Mouse (Mus musculus) lung, postnatal 0 days (tissue): ENCODE results near the gene Snrpd2. TPM values are rescaled to one million over a fixed set of nuclear protein-coding genes. Genes with fewer than 3 reads are reported as not detected.

Experiments
- ATAC-seq: fragments of 200-750 bp; cut with Nextera tagmentation; 2 replicates; pipeline ENCODE4 v1.8.0; 2017; ENCODE audit warnings: moderate library complexity
- DNase-seq: peaks from one replicate; pipeline ENCODE4 v3.0.0-alpha.2; 2016; ENCODE audit warnings: low spot score
- H3K27ac ChIP-seq: fragments of 300-500 bp; sonication (generic); 2 replicates; pipeline ENCODE4 v1.5.1; 2014; ENCODE audit warnings: antibody characterized with exemption, mild to moderate bottlenecking, low read length, mixed read lengths
- H3K27me3 ChIP-seq: fragments of 300-500 bp; sonication (generic); replicated peaks from 2 replicates; pipeline ENCODE4 v1.6.1; 2014; ENCODE audit warnings: low read length, mixed read lengths; ENCODE audit not compliant: insufficient read depth
- H3K36me3 ChIP-seq: fragments of 300-500 bp; sonication (generic); 2 replicates; pipeline ENCODE4 v1.6.1; 2014; ENCODE audit warnings: low read length, mixed read lengths; ENCODE audit not compliant: insufficient read depth
- H3K4me1 ChIP-seq: fragments of 300-500 bp; sonication (generic); 2 replicates; pipeline ENCODE4 v1.6.1; 2014; ENCODE audit warnings: antibody characterized with exemption, low read depth, low read length, mixed read lengths; ENCODE audit not compliant: insufficient read depth
- H3K4me2 ChIP-seq: fragments of 300-500 bp; sonication (generic); replicated peaks from 2 replicates; pipeline ENCODE4 v1.6.1; 2014; ENCODE audit warnings: low read depth, mild to moderate bottlenecking, low read length, moderate library complexity, mixed read lengths
- H3K4me3 ChIP-seq: fragments of 300-500 bp; sonication (generic); 2 replicates; pipeline ENCODE4 v1.5.1; 2014; ENCODE audit warnings: low read depth, low read length
- H3K9ac ChIP-seq: fragments of 300-500 bp; sonication (generic); replicated peaks from 2 replicates; pipeline ENCODE4 v1.6.1; 2014; ENCODE audit warnings: low read depth, mild to moderate bottlenecking
- H3K9me3 ChIP-seq: fragments of 300-500 bp; sonication (generic); 2 replicates; pipeline ENCODE4 v1.6.1; 2016; ENCODE audit warnings: low read length, mixed read lengths
- CTCF ChIP-seq: IDR thresholded peaks from 2 replicates; pipeline ENCODE4 v1.5.1; 2016; ENCODE audit warnings: antibody characterized with exemption, mild to moderate bottlenecking
- EP300 ChIP-seq: IDR thresholded peaks from 2 replicates; pipeline ENCODE4 v1.6.1; 2016; ENCODE audit warnings: antibody characterized with exemption, mild to moderate bottlenecking, control low read depth
- WGBS: fragments of 180-500 bp; shearing (Covaris S2); extraction: QIAGEN DNeasy Blood & Tissue Kit; methylation state at CpG from one replicate; pipeline ENCODE4 v1.1.7; 2014; 5-methylcytosine and 5-hydroxymethylcytosine counted together
- polyA plus RNA-seq: library from polyadenylated mRNA; unstranded; fragments of >200 nt; fragmentation: Nextera tagmentation; extraction: Ambion mirVana; gene quantifications from 2 replicates; pipeline ENCODE4 v1.2.1, GENCODE M21; 2015

The Snrpd2 gene
- polyA plus RNA-seq, 1 experiment from 2014 or later: 63.2 TPM

GRCm38 (mm10) chr7:19178035-19178434, 28.5 kb downstream of the Snrpd2 start:
- 8% methylated on average over 15 of the region's 18 CpGs for WGBS
- ATAC-seq (no peak), DNase-seq (no peak)
- Histone ChIP-seq H3K4me3 (no peak overlapping the region), H3K9me3 (no peaks in the 10 kb centered on the region), H3K9ac (no peak overlapping the region), H3K4me2 (no peak overlapping the region), H3K36me3 (no peaks in the 10 kb centered on the region), H3K27ac (no peak overlapping the region), H3K4me1 (peaks cover 16% of the 10 kb centered on the region; the same call in 1 of the 2 replicates), H3K27me3 (peaks cover 37% of the 10 kb centered on the region)
- no peak for TF ChIP-seq EP300

GRCm38 (mm10) chr7:19178443-19179092, 29.0 kb downstream of the Snrpd2 start:
- Histone ChIP-seq H3K27ac (no peak overlapping the region), H3K4me3 (no peak overlapping the region), H3K4me1 (peaks cover 16% of the 10 kb centered on the region; the same call in 1 of the 2 replicates), H3K27me3 (peaks cover 37% of the 10 kb centered on the region), H3K36me3 (no peaks in the 10 kb centered on the region), H3K9me3 (no peaks in the 10 kb centered on the region), H3K4me2 (no peak overlapping the region), H3K9ac (no peak overlapping the region)
- ATAC-seq (no peak), DNase-seq (peak; percentile 60)
- 6% methylated on average over 27 of the region's 27 CpGs for WGBS
- 0 out of 2 replicates have a peak, but pooled peaks have one; percentile 27 for TF ChIP-seq EP300
- TF ChIP-seq CTCF: peak; percentile 86

- H3K9me3 ChIP-seq: no peaks in the 10 kb centered on the region
- no peak overlapping the region for H3K27ac ChIP-seq
- peak; percentile 21 for ATAC-seq
- 0 out of 2 replicates have a peak overlapping the region, but pooled peaks have one; percentile 14 for H3K4me3 ChIP-seq
- H3K4me2 ChIP-seq: peak overlapping the region; percentile 19; the same call in 1 of the 2 replicates
- H3K36me3 ChIP-seq: no peaks in the 10 kb centered on the region
- TF ChIP-seq EP300: no peak
- TF ChIP-seq CTCF: peak; percentile 88
- under 1% methylated on average over 31 of the region's 32 CpGs for WGBS
- peak; percentile 83 for DNase-seq
- no peak overlapping the region for H3K9ac ChIP-seq
- H3K4me1 ChIP-seq: peaks cover 16% of the 10 kb centered on the region; the same call in 1 of the 2 replicates
- H3K27me3 ChIP-seq: peaks cover 37% of the 10 kb centered on the region
These were observed 29.7 kb downstream of the Snrpd2 start for GRCm38 (mm10) chr7:19179173-19179572.

- no peak overlapping the region for H3K27ac ChIP-seq
- DNase-seq (no peak), ATAC-seq (no peak)
- no peak for TF ChIP-seq CTCF
- H3K36me3 ChIP-seq: no peaks in the 10 kb centered on the region
- no peaks in the 10 kb centered on the region for H3K9me3 ChIP-seq
- H3K9ac ChIP-seq: no peak overlapping the region
- H3K4me1 ChIP-seq: peaks cover 16% of the 10 kb centered on the region; the same call in 1 of the 2 replicates
- H3K4me2 ChIP-seq: no peak overlapping the region
- 17% methylated on average over 6 of the region's 6 CpGs for WGBS
- H3K27me3 ChIP-seq: peaks cover 37% of the 10 kb centered on the region
- no peak overlapping the region for H3K4me3 ChIP-seq
These were observed 30.4 kb downstream of the Snrpd2 start for GRCm38 (mm10) chr7:19179936-19180335.

GRCm38 (mm10) chr7:19180862-19181429, 31.4 kb downstream of the Snrpd2 start:
- peak; percentile 75 for ATAC-seq
- peaks cover 16% of the 10 kb centered on the region; the same call in 1 of the 2 replicates for H3K4me1 ChIP-seq
- peak overlapping the region; percentile 77 for H3K27ac ChIP-seq
- 0 out of 2 replicates have a peak, but pooled peaks have one; percentile 7 for TF ChIP-seq CTCF
- TF ChIP-seq EP300: no peak
- peak overlapping the region; percentile 46 for H3K9ac ChIP-seq
- peak; percentile 68 for DNase-seq
- 0 out of 2 replicates have a peak, but pooled peaks cover 2% of the 10 kb centered on the region for H3K36me3 ChIP-seq
- H3K27me3 ChIP-seq: peaks cover 34% of the 10 kb centered on the region
- WGBS: 2% methylated on average over 27 of the region's 27 CpGs
- peak overlapping the region; percentile 54 for H3K4me3 ChIP-seq
- H3K4me2 ChIP-seq: peak overlapping the region; percentile 79
- H3K9me3 ChIP-seq: no peaks in the 10 kb centered on the region

GRCm38 (mm10) chr7:19184250-19184649, 34.7 kb downstream of the Snrpd2 start:
- 0 out of 2 replicates have a peak, but pooled peaks cover 4% of the 10 kb centered on the region for H3K27me3 ChIP-seq
- 0 out of 2 replicates have a peak, but pooled peaks cover 5% of the 10 kb centered on the region for H3K36me3 ChIP-seq
- H3K4me2 ChIP-seq: no peak overlapping the region
- no peak for DNase-seq
- H3K9me3 ChIP-seq: no peaks in the 10 kb centered on the region
- WGBS: 82% methylated on average over 2 of the region's 2 CpGs
- no peak overlapping the region for H3K4me3 ChIP-seq
- no peak overlapping the region for H3K9ac ChIP-seq
- H3K27ac ChIP-seq: no peak overlapping the region
- H3K4me1 ChIP-seq: peaks cover 16% of the 10 kb centered on the region; the same call in 1 of the 2 replicates
- TF ChIP-seq EP300 (no peak), CTCF (no peak)
- ATAC-seq: no peak
